Comparison of ENCODE assay signal across 21 mouse cellular contexts in genomic region chr9:94472963-94473582, GRCm38 (mm10).
DNase-seq lines count a peak whose midpoint lies in the region; ATAC-seq and TF ChIP-seq lines count a peak whose summit lies in the region.
"Had no signal": no experiment of that assay in that cellular context is flagged by ENCODE, and none has a peak within 500 bp of the region (broad histone marks: within the 10 kb centered on the region; RNA-seq: fewer than 3 reads in every experiment).

No protein-coding gene starts in this region.

- no peaks in the 10 kb centered on the region for H3K36me3 ChIP-seq in neural tube, embryonic 11.5 days (ENCODE audit: control insufficient read depth, insufficient read depth, low read length)
- H3K36me3 ChIP-seq in hindbrain, postnatal 0 days (ENCODE audit: insufficient read depth, low read length): no peaks in the 10 kb centered on the region
- H3K36me3 ChIP-seq in neural tube, embryonic 14.5 days (ENCODE audit: control insufficient read depth, insufficient read depth, low read length): no peaks in the 10 kb centered on the region
- H3K36me3 ChIP-seq: embryonic facial prominence, embryonic 12.5 days; liver, embryonic 15.5 days; midbrain, embryonic 12.5 days had no signal

- H3K27ac ChIP-seq in neural tube, embryonic 11.5 days (ENCODE audit: low read depth, low read length): 0 out of 2 replicates have a peak overlapping the region, but pooled peaks have one; percentile 27
- peak overlapping the region; percentile 55; the same call in 1 of the 2 replicates for H3K27ac ChIP-seq in hindbrain, postnatal 0 days
- peak overlapping the region; percentile 44; the same call in 1 of the 2 replicates for H3K27ac ChIP-seq in neural tube, embryonic 14.5 days (ENCODE audit: low read depth, low read length)
- H3K27ac ChIP-seq: embryonic facial prominence, embryonic 12.5 days; liver, embryonic 15.5 days; midbrain, embryonic 12.5 days had no signal

- no peaks in the 10 kb centered on the region for H3K4me1 ChIP-seq in neural tube, embryonic 11.5 days (ENCODE audit: control insufficient read depth, insufficient read depth, low read length)
- 0 out of 2 replicates have a peak, but pooled peaks cover 3% of the 10 kb centered on the region for H3K4me1 ChIP-seq in hindbrain, postnatal 0 days (ENCODE audit: insufficient read depth, low read length)
- H3K4me1 ChIP-seq in neural tube, embryonic 14.5 days (ENCODE audit: control insufficient read depth, insufficient read depth, low read length): peaks cover 8% of the 10 kb centered on the region; the same call in 1 of the 2 replicates
- H3K4me1 ChIP-seq: liver, embryonic 15.5 days; midbrain, embryonic 12.5 days had no signal

- H3K27me3 ChIP-seq in neural tube, embryonic 11.5 days (ENCODE audit: control insufficient read depth, insufficient read depth, low read length): no peaks in the 10 kb centered on the region
- H3K27me3 ChIP-seq in hindbrain, postnatal 0 days (ENCODE audit: insufficient read depth, low read length): no peaks in the 10 kb centered on the region
- H3K27me3 ChIP-seq in neural tube, embryonic 14.5 days (ENCODE audit: control insufficient read depth, insufficient read depth, low read length): no peaks in the 10 kb centered on the region
- H3K27me3 ChIP-seq: embryonic facial prominence, embryonic 12.5 days; liver, embryonic 15.5 days; midbrain, embryonic 12.5 days had no signal

- WGBS in neural tube, embryonic 11.5 days: 73% methylated on average over 10 of the region's 10 CpGs
- 60% methylated on average over 10 of the region's 10 CpGs for WGBS in hindbrain, postnatal 0 days
- 52% methylated on average over 10 of the region's 10 CpGs for WGBS in neural tube, embryonic 14.5 days

- H3K4me2 ChIP-seq in neural tube, embryonic 11.5 days (ENCODE audit: low read depth): no peak overlapping the region
- peak overlapping the region; percentile 8; the same call in 1 of the 2 replicates for H3K4me2 ChIP-seq in hindbrain, postnatal 0 days (ENCODE audit: low read depth, low read length)
- no peak overlapping the region for H3K4me2 ChIP-seq in neural tube, embryonic 14.5 days (ENCODE audit: low read depth, low read length)
- H3K4me2 ChIP-seq: embryonic facial prominence, embryonic 12.5 days; heart, embryonic 11.5 days; midbrain, embryonic 12.5 days had no signal

- no peak for TF ChIP-seq CTCF in hindbrain, postnatal 0 days (IDR thresholded peaks at IDR 0.05; ENCODE audit: low read depth)

- no peak for DNase-seq in frontal cortex, postnatal 36 days (ENCODE audit: low spot score in 2 of 2)
- no peak for DNase-seq in neural tube, embryonic 11.5 days (ENCODE audit: low spot score)
- no peak for DNase-seq in neural tube, embryonic 10.5 days (ENCODE audit: extremely low spot score, low spot score)
- DNase-seq in hindbrain, postnatal 0 days (ENCODE audit: low spot score): peak; percentile 35
- DNase-seq in spleen, adult 18-20 months: no peak
- no peak for DNase-seq in cerebellum, adult 11 months
- DNase-seq: cerebellum, adult 2 months; gastrocnemius, postnatal 25 days; heart, postnatal 36 days; kidney, adult 8-10 months; kidney, postnatal 36 days; lung, postnatal 36 days; right cerebral cortex, adult 18-20 months; thymus, adult 18-20 months had no signal

- H3K4me3 ChIP-seq in neural tube, embryonic 11.5 days (ENCODE audit: low read depth, low read length): no peak overlapping the region
- H3K4me3 ChIP-seq in hindbrain, postnatal 0 days (ENCODE audit: low read length): no peak overlapping the region
- no peak overlapping the region for H3K4me3 ChIP-seq in neural tube, embryonic 14.5 days (ENCODE audit: low read depth, low read length)
- H3K4me3 ChIP-seq: embryonic facial prominence, embryonic 12.5 days; liver, embryonic 15.5 days; midbrain, embryonic 12.5 days had no signal

- H3K9ac ChIP-seq in neural tube, embryonic 11.5 days (ENCODE audit: low read length): no peak overlapping the region
- H3K9ac ChIP-seq in hindbrain, postnatal 0 days (replicated peaks; ENCODE audit: low read length): no peak overlapping the region
- no peak overlapping the region for H3K9ac ChIP-seq in neural tube, embryonic 14.5 days (replicated peaks; ENCODE audit: low read depth, low read length)
- H3K9ac ChIP-seq: embryonic facial prominence, embryonic 12.5 days; liver, embryonic 15.5 days; midbrain, embryonic 12.5 days had no signal

- ATAC-seq in frontal cortex, adult (ENCODE audit: low TSS enrichment): peak; percentile 75
- no peak for ATAC-seq in neural tube, embryonic 11.5 days (ENCODE audit: insufficient read depth, low FRiP score, low TSS enrichment)
- peak; percentile 53; the same call in 1 of the 2 replicates for ATAC-seq in hindbrain, postnatal 0 days
- ATAC-seq in neural tube, embryonic 14.5 days (ENCODE audit: low read depth): peak; percentile 66; the same call in 1 of the 2 replicates
- ATAC-seq: activated CD4-positive, CD25-positive, alpha-beta regulatory T cell, adult 4 months had no signal

- H3K9me3 ChIP-seq in neural tube, embryonic 11.5 days (ENCODE audit: control insufficient read depth, low read length): no peaks in the 10 kb centered on the region
- H3K9me3 ChIP-seq in hindbrain, postnatal 0 days (ENCODE audit: low read length): no peaks in the 10 kb centered on the region
- no peaks in the 10 kb centered on the region for H3K9me3 ChIP-seq in neural tube, embryonic 14.5 days (ENCODE audit: control insufficient read depth, low read length)
- H3K9me3 ChIP-seq: embryonic facial prominence, embryonic 12.5 days; liver, embryonic 15.5 days; midbrain, embryonic 12.5 days had no signal
